Mouse (Mus musculus) heart, embryonic 12.5 days (tissue): ENCODE measurements around the gene 2410131K14Rik. TPM values are rescaled to one million over a fixed set of nuclear protein-coding genes. Genes with fewer than 3 reads are reported as not detected.

Experiments
- ATAC-seq: fragments of 200-750 bp; cut with Nextera tagmentation; 2 replicates; pipeline ENCODE4 v1.8.0; 2017; ENCODE audit warnings: moderate TSS enrichment, moderate library complexity; ENCODE audit not compliant: insufficient number of reproducible peaks, low FRiP score
- H3K27ac ChIP-seq: fragments of 300-500 bp; sonication (generic); 2 replicates; pipeline ENCODE4 v1.5.1; 2016; ENCODE audit warnings: mild to moderate bottlenecking, moderate library complexity; ENCODE audit not compliant: poor library complexity, severe bottlenecking
- H3K27me3 ChIP-seq: fragments of 300-500 bp; sonication (generic); replicated peaks from 2 replicates; pipeline ENCODE4 v1.6.1; 2016; ENCODE audit warnings: mild to moderate bottlenecking, moderate library complexity
- H3K36me3 ChIP-seq: fragments of 300-500 bp; sonication (generic); 2 replicates; pipeline ENCODE4 v1.6.1; 2016; ENCODE audit warnings: mild to moderate bottlenecking, moderate library complexity
- H3K4me1 ChIP-seq: fragments of 300-500 bp; sonication (generic); replicated peaks from 2 replicates; pipeline ENCODE4 v1.6.1; 2016; ENCODE audit warnings: mild to moderate bottlenecking
- H3K4me2 ChIP-seq: fragments of 300-500 bp; sonication (generic); 2 replicates; pipeline ENCODE4 v1.6.1; 2016; ENCODE audit warnings: mild to moderate bottlenecking, moderate library complexity
- H3K4me3 ChIP-seq: fragments of 300-500 bp; sonication (generic); 2 replicates; pipeline ENCODE4 v1.5.1; 2016; ENCODE audit warnings: mild to moderate bottlenecking
- H3K9ac ChIP-seq: fragments of 300-500 bp; sonication (generic); 2 replicates; pipeline ENCODE4 v1.6.1; 2016; ENCODE audit warnings: mild to moderate bottlenecking, moderate library complexity
- H3K9me3 ChIP-seq: fragments of 300-500 bp; sonication (generic); replicated peaks from 2 replicates; pipeline ENCODE4 v1.6.1; 2016; ENCODE audit warnings: mild to moderate bottlenecking, moderate library complexity
- WGBS: fragments of 180-500 bp; shearing (Covaris S2); methylation state at CpG from one replicate; pipeline ENCODE4 v1.1.7; 2016; 5-methylcytosine and 5-hydroxymethylcytosine counted together
- polyA plus RNA-seq: library from polyadenylated mRNA; unstranded; fragments of >200 nt; fragmentation: Nextera tagmentation; extraction: Ambion mirVana; gene quantifications from 2 replicates; pipeline ENCODE4 v1.2.1, GENCODE M21; 2016

The 2410131K14Rik gene
- polyA plus RNA-seq, 1 experiment from 2014 or later: 6.8 TPM

GRCm38 (mm10) chr5:118236891-118237290, 8.1 kb upstream of the 2410131K14Rik start:
- no peak for ATAC-seq
- H3K4me3 ChIP-seq: no peak overlapping the region

GRCm38 (mm10) chr5:118239671-118240070, 5.4 kb upstream of the 2410131K14Rik start:
- H3K4me2 ChIP-seq: no peak overlapping the region
- H3K36me3 ChIP-seq: peaks cover 10% of the 10 kb centered on the region; the same call in 1 of the 2 replicates
- no peak overlapping the region for H3K27ac ChIP-seq
- no peak for ATAC-seq
- WGBS: 81% methylated on average over 12 of the region's 12 CpGs
- H3K4me3 ChIP-seq: no peak overlapping the region
- H3K9me3 ChIP-seq: no peaks in the 10 kb centered on the region
- H3K9ac ChIP-seq: no peak overlapping the region
- no peaks in the 10 kb centered on the region for H3K27me3 ChIP-seq
- H3K4me1 ChIP-seq: peaks cover 6% of the 10 kb centered on the region; the same call in 1 of the 2 replicates

More at GRCm38 (mm10) chr5:118236891-118237290, 8.1 kb upstream of the 2410131K14Rik start:
- no peaks in the 10 kb centered on the region for H3K9me3 ChIP-seq
- H3K27ac ChIP-seq: no peak overlapping the region
- no peaks in the 10 kb centered on the region for H3K27me3 ChIP-seq
- 74% methylated on average over 12 of the region's 12 CpGs for WGBS
- no peak overlapping the region for H3K9ac ChIP-seq
- no peaks in the 10 kb centered on the region for H3K4me1 ChIP-seq
- H3K36me3 ChIP-seq: peaks cover 10% of the 10 kb centered on the region; the same call in 1 of the 2 replicates
- no peak overlapping the region for H3K4me2 ChIP-seq

- Histone ChIP-seq H3K4me2 (peak overlapping the region; percentile 89), H3K4me3 (peak overlapping the region; percentile 69), H3K27ac (peak overlapping the region; percentile 77), H3K4me1 (peaks cover 24% of the 10 kb centered on the region), H3K9me3 (no peaks in the 10 kb centered on the region), H3K27me3 (no peaks in the 10 kb centered on the region), H3K9ac (peak overlapping the region; percentile 90), H3K36me3 (peaks cover 17% of the 10 kb centered on the region)
- no peak; the same call in none of the 2 replicates for ATAC-seq
- whole genome bisulfite sequencing: 6% methylated on average over 15 of the region's 15 CpGs
These were observed 730 bp downstream of the 2410131K14Rik start for GRCm38 (mm10) chr5:118245606-118246308.

DNA sequence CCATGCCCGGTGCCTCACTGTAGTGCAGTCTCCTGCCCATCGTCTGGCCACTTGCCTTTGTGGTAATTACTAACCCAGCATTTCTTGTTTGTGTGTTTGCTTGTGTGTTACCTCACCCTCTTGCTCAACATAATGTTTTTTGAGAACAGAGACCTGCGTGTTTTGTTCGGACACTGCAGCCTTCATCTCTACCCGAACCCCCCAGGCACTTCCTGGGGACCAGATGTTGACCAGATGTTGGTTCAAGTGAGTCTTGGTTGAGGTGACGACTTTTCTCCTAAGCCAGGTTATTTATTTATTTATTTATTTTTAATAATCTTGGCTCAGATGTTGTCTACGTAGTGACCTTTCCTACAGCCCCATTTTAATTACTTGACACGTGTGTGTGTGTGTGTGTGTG, 2.4 kb downstream of the 2410131K14Rik start:
- peaks cover 17% of the 10 kb centered on the region for H3K36me3 ChIP-seq
- H3K27ac ChIP-seq: no peak overlapping the region
- no peak overlapping the region for H3K4me2 ChIP-seq
- no peaks in the 10 kb centered on the region for H3K9me3 ChIP-seq
- H3K4me3 ChIP-seq: no peak overlapping the region
- WGBS: 83% methylated on average over 8 of the region's 8 CpGs
- peaks cover 26% of the 10 kb centered on the region for H3K4me1 ChIP-seq
- H3K27me3 ChIP-seq: no peaks in the 10 kb centered on the region
- ATAC-seq: no peak
- H3K9ac ChIP-seq: no peak overlapping the region

GRCm38 (mm10) chr5:118250987-118251386, 6.0 kb downstream of the 2410131K14Rik start:
- Histone ChIP-seq H3K36me3 (peaks cover 22% of the 10 kb centered on the region), H3K9ac (no peak overlapping the region)
- no peak for ATAC-seq

GRCm38 (mm10) chr5:118253551-118253950, 8.5 kb downstream of the 2410131K14Rik start:
- Histone ChIP-seq H3K36me3 (peaks cover 41% of the 10 kb centered on the region), H3K4me2 (no peak overlapping the region), H3K9me3 (no peaks in the 10 kb centered on the region), H3K4me1 (0 out of 2 replicates have a peak, but pooled peaks cover 5% of the 10 kb centered on the region), H3K27me3 (no peaks in the 10 kb centered on the region), H3K27ac (no peak overlapping the region), H3K4me3 (no peak overlapping the region), H3K9ac (no peak overlapping the region)
- WGBS: 81% methylated on average over 3 of the region's 3 CpGs
- no peak for ATAC-seq

More at GRCm38 (mm10) chr5:118250987-118251386, 6.0 kb downstream of the 2410131K14Rik start:
- Histone ChIP-seq H3K4me2 (no peak overlapping the region), H3K4me3 (no peak overlapping the region), H3K27me3 (no peaks in the 10 kb centered on the region), H3K27ac (no peak overlapping the region), H3K4me1 (peaks cover 16% of the 10 kb centered on the region), H3K9me3 (no peaks in the 10 kb centered on the region)
- 84% methylated on average over 7 of the region's 7 CpGs for WGBS

- Histone ChIP-seq H3K4me3 (no peak overlapping the region), H3K36me3 (peaks cover 64% of the 10 kb centered on the region), H3K9me3 (no peaks in the 10 kb centered on the region), H3K27ac (no peak overlapping the region), H3K27me3 (no peaks in the 10 kb centered on the region), H3K4me2 (no peak overlapping the region), H3K9ac (no peak overlapping the region), H3K4me1 (peaks cover 17% of the 10 kb centered on the region)
- 92% methylated on average over 4 of the region's 4 CpGs for WGBS
- no peak for ATAC-seq
These were observed 12.0 kb downstream of the 2410131K14Rik start for GRCm38 (mm10) chr5:118256981-118257380.

DNA sequence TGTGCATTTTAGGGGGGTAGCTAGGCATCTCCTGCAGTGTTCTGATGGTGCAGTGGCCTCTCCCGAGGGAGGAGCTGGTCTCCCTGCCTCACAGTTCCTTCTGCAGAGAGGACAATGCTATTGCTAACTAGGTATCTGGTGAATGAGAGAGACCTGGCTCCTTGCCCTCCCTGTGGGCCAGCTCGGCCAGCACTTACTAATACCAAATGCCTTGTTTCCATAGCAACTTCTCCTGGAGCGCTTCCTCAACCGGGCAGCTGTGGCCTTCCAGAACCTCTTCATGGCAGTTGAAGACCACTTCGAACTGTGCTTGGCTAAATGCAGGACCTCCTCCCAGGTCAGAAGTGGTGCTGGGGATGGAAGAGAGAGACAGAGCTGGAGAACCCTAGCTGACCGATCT, 14.1 kb downstream of the 2410131K14Rik start:
- Histone ChIP-seq H3K4me1 (peaks cover 17% of the 10 kb centered on the region), H3K4me2 (no peak overlapping the region), H3K36me3 (peaks cover 80% of the 10 kb centered on the region), H3K9me3 (no peaks in the 10 kb centered on the region), H3K4me3 (no peak overlapping the region), H3K9ac (no peak overlapping the region), H3K27me3 (no peaks in the 10 kb centered on the region), H3K27ac (no peak overlapping the region)
- no peak for ATAC-seq
- WGBS: 72% methylated on average over 6 of the region's 6 CpGs

DNA sequence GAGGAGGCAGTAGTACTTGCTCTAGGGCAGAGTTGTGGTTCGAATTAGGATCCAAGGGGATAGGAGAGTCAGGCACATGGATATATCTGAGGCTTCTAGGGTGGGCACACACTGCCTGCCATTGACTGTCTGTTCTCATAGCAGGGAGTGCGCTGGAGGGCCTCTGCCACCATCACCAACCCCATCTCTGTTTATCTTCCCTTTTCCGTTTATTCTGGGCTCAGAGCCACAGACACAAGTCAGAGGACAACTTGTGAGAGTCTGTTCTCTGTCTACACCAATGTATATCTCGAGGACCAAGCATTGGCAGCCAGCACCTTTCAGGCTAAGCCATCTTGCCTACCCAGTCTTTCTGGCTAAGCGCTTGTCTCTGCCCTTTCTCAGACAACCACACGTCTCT, 14.6 kb downstream of the 2410131K14Rik start:
- ATAC-seq: peak; percentile 49; the same call in 1 of the 2 replicates
- Histone ChIP-seq H3K4me1 (peaks cover 17% of the 10 kb centered on the region), H3K9ac (no peak overlapping the region), H3K9me3 (no peaks in the 10 kb centered on the region), H3K4me2 (no peak overlapping the region), H3K27me3 (no peaks in the 10 kb centered on the region), H3K27ac (no peak overlapping the region), H3K36me3 (peaks cover 82% of the 10 kb centered on the region), H3K4me3 (no peak overlapping the region)
- 62% methylated on average over 6 of the region's 6 CpGs for whole genome bisulfite sequencing

DNA sequence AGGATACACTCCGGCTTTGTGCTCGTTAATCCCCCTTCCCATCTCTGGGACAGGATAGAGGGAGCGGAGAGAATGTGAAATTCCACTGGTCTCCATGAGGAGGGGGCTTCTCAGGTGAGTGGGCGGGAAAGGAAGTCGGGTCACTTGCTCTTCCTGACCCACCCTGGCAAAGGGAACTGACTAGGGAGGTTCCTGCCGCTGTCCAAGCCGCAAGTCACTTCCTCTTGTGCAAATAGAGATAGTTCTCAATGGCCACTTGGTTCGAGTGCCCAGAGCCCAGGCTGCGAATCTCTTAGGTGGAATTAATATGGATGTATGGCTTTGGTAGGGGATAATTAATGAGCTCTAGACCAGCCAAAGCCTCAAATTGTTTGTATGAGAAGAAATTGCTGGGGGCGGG, 15.0 kb downstream of the 2410131K14Rik start:
- peaks cover 82% of the 10 kb centered on the region for H3K36me3 ChIP-seq
- H3K4me1 ChIP-seq: peaks cover 17% of the 10 kb centered on the region
- no peaks in the 10 kb centered on the region for H3K27me3 ChIP-seq
- H3K27ac ChIP-seq: no peak overlapping the region
- 70% methylated on average over 10 of the region's 10 CpGs for WGBS
- no peak for ATAC-seq
- H3K9ac ChIP-seq: no peak overlapping the region
- no peak overlapping the region for H3K4me3 ChIP-seq
- no peaks in the 10 kb centered on the region for H3K9me3 ChIP-seq
- H3K4me2 ChIP-seq: no peak overlapping the region

- no peak for ATAC-seq
- no peak overlapping the region for H3K9ac ChIP-seq
- no peaks in the 10 kb centered on the region for H3K9me3 ChIP-seq
- no peak overlapping the region for H3K27ac ChIP-seq
- H3K27me3 ChIP-seq: no peaks in the 10 kb centered on the region
- H3K4me1 ChIP-seq: peaks cover 17% of the 10 kb centered on the region
- H3K36me3 ChIP-seq: peaks cover 81% of the 10 kb centered on the region
- no peak overlapping the region for H3K4me3 ChIP-seq
- 91% methylated on average over 11 of the region's 11 CpGs for WGBS
- no peak overlapping the region for H3K4me2 ChIP-seq
These were observed 15.6 kb downstream of the 2410131K14Rik start for GRCm38 (mm10) chr5:118260642-118261041.
